Mouse (Mus musculus) heart, adult 2 months (tissue): ENCODE results near the gene Rasl10b.

Experiments
- CTCF ChIP-seq: fragments of 200-600 bp; IDR thresholded peaks from 2 replicates; pipeline ENCODE4 v1.8.1; 2022; ENCODE audit warnings: antibody characterized with exemption, mild to moderate bottlenecking, moderate library complexity
- POLR2A ChIP-seq: fragments of 200-500 bp; IDR thresholded peaks from 2 replicates; pipeline ENCODE4 v1.6.1; 2011; ENCODE audit warnings: mild to moderate bottlenecking, low read depth, low read length, control low read depth; ENCODE audit not compliant: insufficient read depth

DNA sequence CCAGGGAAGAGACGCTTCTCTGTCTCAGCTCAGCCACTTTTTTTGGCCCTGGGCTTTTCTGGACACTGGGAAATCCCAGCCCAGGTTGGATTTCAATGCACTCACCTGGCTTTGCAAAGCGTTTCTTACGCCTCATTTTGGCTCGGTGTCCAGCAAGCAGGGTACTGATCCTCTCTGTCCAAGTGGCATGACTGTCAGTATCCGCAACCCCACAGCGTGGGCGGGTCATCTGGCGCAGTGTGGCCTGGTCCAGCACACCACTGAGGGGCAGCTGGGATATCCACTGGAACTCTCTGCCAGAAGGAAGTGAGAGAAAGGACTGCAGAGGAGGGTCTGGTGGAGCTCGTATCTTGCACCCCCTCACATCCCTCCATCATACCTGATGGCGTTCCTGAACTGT lies 42.3 kb downstream of the Rasl10b start:
- TF ChIP-seq POLR2A (no peak), CTCF (no peak)
